Mouse (Mus musculus) heart, embryonic 13.5 days (tissue): ENCODE data around the gene Rpa1. TPM values are rescaled to one million over a fixed set of nuclear protein-coding genes. Genes with fewer than 3 reads are reported as not detected.

Experiments
- ATAC-seq: fragments of 200-750 bp; cut with Nextera tagmentation; 2 replicates; pipeline ENCODE4 v1.8.0; 2017; ENCODE audit warnings: moderate TSS enrichment; ENCODE audit not compliant: insufficient number of reproducible peaks, low FRiP score, low TSS enrichment; ENCODE audit errors: extremely low read depth
- H3K27ac ChIP-seq: fragments of 300-500 bp; sonication (generic); replicated peaks from 2 replicates; pipeline ENCODE4 v1.5.1; 2015; ENCODE audit warnings: moderate library complexity, mild to moderate bottlenecking, inconsistent platforms
- H3K27me3 ChIP-seq: fragments of 300-500 bp; sonication (generic); replicated peaks from 2 replicates; pipeline ENCODE4 v1.6.1; 2015; ENCODE audit warnings: mild to moderate bottlenecking, inconsistent platforms
- H3K36me3 ChIP-seq: fragments of 300-500 bp; sonication (generic); 2 replicates; pipeline ENCODE4 v1.6.1; 2015; ENCODE audit warnings: mild to moderate bottlenecking, inconsistent platforms
- H3K4me1 ChIP-seq: fragments of 300-500 bp; sonication (generic); 2 replicates; pipeline ENCODE4 v1.6.1; 2015; ENCODE audit warnings: inconsistent platforms
- H3K4me2 ChIP-seq: fragments of 300-500 bp; sonication (generic); 2 replicates; pipeline ENCODE4 v1.6.1; 2015; ENCODE audit warnings: inconsistent platforms, mild to moderate bottlenecking, moderate library complexity
- H3K4me3 ChIP-seq: fragments of 300-500 bp; sonication (generic); 2 replicates; pipeline ENCODE4 v1.5.1; 2015; ENCODE audit warnings: moderate library complexity, mild to moderate bottlenecking, inconsistent platforms
- H3K9ac ChIP-seq: fragments of 300-500 bp; sonication (generic); 2 replicates; pipeline ENCODE4 v1.6.1; 2015; ENCODE audit warnings: inconsistent platforms, mild to moderate bottlenecking, moderate library complexity
- H3K9me3 ChIP-seq: fragments of 300-500 bp; sonication (generic); 2 replicates; pipeline ENCODE4 v1.6.1; 2016; ENCODE audit warnings: inconsistent platforms
- WGBS: fragments of 180-500 bp; shearing (Covaris S2); methylation state at CpG from one replicate; pipeline ENCODE4 v1.1.7; 2015; ENCODE audit warnings: mixed read lengths; 5-methylcytosine and 5-hydroxymethylcytosine counted together
- polyA plus RNA-seq: library from polyadenylated mRNA; unstranded; fragments of >200 nt; fragmentation: Nextera tagmentation; extraction: Ambion mirVana; gene quantifications from 2 replicates; pipeline ENCODE4 v1.2.1, GENCODE M21; 2015

Rpa1 gene
- polyA plus RNA-seq, 1 experiment from 2014 or later, result 85.8 TPM

DNA sequence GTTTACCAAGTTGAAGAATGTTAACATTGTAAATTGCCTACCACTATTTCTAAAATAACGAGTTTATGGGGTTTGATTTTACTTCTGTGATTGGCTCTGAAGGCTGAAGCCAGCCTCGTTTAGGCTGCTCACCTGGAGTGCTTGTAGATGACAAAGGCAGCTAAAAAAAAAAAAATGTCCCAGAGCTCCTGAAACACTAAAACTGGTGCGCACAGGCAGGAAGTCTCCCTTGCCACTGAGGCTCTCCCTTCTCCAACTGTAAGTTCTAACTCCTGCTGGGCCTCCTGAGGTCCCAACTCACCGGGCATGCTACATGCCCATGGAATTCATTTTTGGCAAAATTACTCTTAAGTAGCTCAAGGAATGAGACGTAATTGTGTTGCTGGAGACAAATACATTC, 28.9 kb downstream of the Rpa1 start:
- Histone ChIP-seq H3K4me1 (peaks cover 16% of the 10 kb centered on the region; the same call in 1 of the 2 replicates), H3K27me3 (no peaks in the 10 kb centered on the region), H3K4me2 (no peak overlapping the region), H3K27ac (no peak overlapping the region), H3K4me3 (no peak overlapping the region), H3K9me3 (no peaks in the 10 kb centered on the region), H3K9ac (no peak overlapping the region), H3K36me3 (peaks cover 42% of the 10 kb centered on the region)
- ATAC-seq, result no peak
- 75% methylated on average over 5 of the region's 5 CpGs for WGBS

DNA sequence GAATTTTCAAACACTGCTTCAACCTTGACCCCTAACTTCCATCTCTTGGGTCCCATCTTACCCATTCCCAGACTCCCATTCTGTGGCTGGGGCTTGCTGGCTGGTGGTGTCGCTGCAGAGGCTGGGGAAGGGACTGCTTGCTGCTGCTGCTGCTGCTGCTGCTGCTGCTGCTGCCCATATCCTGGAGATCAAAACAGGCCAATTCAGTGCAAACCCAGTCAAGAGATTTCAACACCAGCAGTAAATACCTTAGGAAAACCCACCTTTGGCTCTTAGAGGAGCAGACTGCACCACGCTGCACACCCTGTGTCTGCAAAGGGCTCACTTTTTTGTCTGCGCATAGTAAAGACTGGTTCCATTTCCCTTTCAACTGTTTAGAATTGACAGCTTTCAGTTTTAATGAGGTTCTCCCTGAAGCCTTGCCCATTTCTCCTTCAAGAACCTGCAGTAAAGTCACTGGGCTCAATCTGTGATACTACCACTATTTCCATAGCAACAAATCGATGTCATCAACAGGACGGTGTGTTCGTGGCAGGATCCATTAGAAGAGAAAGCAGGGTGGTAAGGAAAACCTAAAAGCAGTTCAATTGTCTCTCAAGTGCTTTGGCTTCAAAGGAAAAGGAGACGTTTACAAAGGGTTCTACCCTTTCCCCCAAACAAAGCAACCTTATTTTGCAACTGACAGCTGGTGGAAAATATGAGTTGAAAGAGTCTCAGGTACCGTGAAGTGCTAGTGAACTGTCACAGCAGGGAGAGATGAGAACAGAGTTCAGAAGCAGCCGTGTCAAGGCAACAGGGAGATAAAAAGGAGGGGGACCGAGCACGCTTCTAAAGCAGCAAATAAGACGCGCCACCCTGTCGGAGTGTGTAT, 29.5 kb downstream of the Rpa1 start:
- peaks cover 16% of the 10 kb centered on the region; the same call in 1 of the 2 replicates for H3K4me1 ChIP-seq
- H3K36me3 ChIP-seq, result peaks cover 47% of the 10 kb centered on the region
- ATAC-seq, result no peak
- no peak overlapping the region for H3K9ac ChIP-seq
- 73% methylated on average over 14 of the region's 14 CpGs for WGBS
- H3K27me3 ChIP-seq, result no peaks in the 10 kb centered on the region
- no peaks in the 10 kb centered on the region for H3K9me3 ChIP-seq
- no peak overlapping the region for H3K4me2 ChIP-seq
- H3K4me3 ChIP-seq, result no peak overlapping the region
- H3K27ac ChIP-seq, result no peak overlapping the region

DNA sequence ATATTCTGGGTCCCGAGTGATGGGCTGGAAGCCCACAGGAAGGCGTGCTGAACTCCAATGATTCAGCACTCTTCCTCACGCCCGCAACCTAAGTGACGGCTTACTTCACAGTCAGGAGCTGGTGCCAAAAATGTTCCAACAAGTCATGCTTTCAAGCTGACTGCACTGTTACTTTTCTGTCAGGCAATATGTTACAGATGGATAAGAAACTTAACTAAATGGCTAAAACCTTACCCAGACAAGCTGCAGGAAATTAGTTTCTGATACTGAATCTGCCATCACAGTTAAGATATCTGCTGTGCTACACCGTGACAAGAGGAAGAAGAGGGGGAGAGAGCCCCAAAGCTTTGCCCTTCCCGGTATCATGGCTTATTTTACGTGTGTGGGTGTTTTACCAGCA, 34.3 kb downstream of the Rpa1 start:
- Histone ChIP-seq H3K9ac (no peak overlapping the region), H3K36me3 (peaks cover 90% of the 10 kb centered on the region), H3K9me3 (no peaks in the 10 kb centered on the region), H3K27ac (no peak overlapping the region), H3K4me1 (peaks cover 11% of the 10 kb centered on the region), H3K27me3 (no peaks in the 10 kb centered on the region), H3K4me2 (no peak overlapping the region), H3K4me3 (no peak overlapping the region)
- no peak for ATAC-seq
- WGBS, result 76% methylated on average over 8 of the region's 8 CpGs

GRCm38 (mm10) chr11:75311751-75312150, 36.4 kb downstream of the Rpa1 start:
- H3K4me3 ChIP-seq, result no peak overlapping the region
- no peak overlapping the region for H3K27ac ChIP-seq
- H3K4me1 ChIP-seq, result peaks cover 5% of the 10 kb centered on the region; the same call in 1 of the 2 replicates
- ATAC-seq, result no peak
- no peaks in the 10 kb centered on the region for H3K27me3 ChIP-seq
- H3K4me2 ChIP-seq, result no peak overlapping the region
- 84% methylated on average over 6 of the region's 6 CpGs for WGBS
- no peak overlapping the region for H3K9ac ChIP-seq
- H3K36me3 ChIP-seq, result peaks cover 94% of the 10 kb centered on the region
- no peaks in the 10 kb centered on the region for H3K9me3 ChIP-seq

- WGBS, result 83% methylated on average over 8 of the region's 8 CpGs
- no peaks in the 10 kb centered on the region for H3K9me3 ChIP-seq
- no peak for ATAC-seq
- no peaks in the 10 kb centered on the region for H3K27me3 ChIP-seq
- no peak overlapping the region for H3K27ac ChIP-seq
- H3K4me2 ChIP-seq, result no peak overlapping the region
- H3K36me3 ChIP-seq, result peaks cover 95% of the 10 kb centered on the region
- no peak overlapping the region for H3K9ac ChIP-seq
- no peak overlapping the region for H3K4me3 ChIP-seq
- peaks cover 5% of the 10 kb centered on the region; the same call in 1 of the 2 replicates for H3K4me1 ChIP-seq
These were observed 37.3 kb downstream of the Rpa1 start for GRCm38 (mm10) chr11:75310813-75311212.

GRCm38 (mm10) chr11:75308650-75309049, 39.5 kb downstream of the Rpa1 start:
- peaks cover 95% of the 10 kb centered on the region for H3K36me3 ChIP-seq
- 84% methylated on average over 4 of the region's 4 CpGs for WGBS
- no peak for ATAC-seq

DNA sequence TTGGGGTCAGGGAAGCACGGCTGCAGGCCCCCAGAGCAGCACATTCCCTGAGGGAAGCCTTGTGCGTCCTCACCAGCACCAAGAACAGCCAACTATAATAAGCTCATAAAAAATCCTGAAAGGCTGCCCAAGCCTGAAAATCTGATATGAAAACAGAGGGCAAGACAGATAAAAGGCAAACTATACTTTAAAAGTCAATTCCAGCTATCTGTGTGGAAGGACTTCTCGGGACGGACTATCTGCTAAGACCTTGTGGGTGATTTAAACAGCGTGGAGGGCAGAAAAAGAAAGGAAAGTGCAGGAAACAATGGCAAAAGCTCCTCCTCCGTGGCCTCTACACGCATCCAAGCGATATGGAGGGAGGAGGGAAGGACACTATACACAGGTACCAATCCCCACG, 43.3 kb downstream of the Rpa1 start:
- Histone ChIP-seq H3K36me3 (peaks cover 97% of the 10 kb centered on the region), H3K4me3 (no peak overlapping the region), H3K4me2 (no peak overlapping the region), H3K9me3 (no peaks in the 10 kb centered on the region), H3K27me3 (no peaks in the 10 kb centered on the region), H3K4me1 (no peaks in the 10 kb centered on the region), H3K27ac (no peak overlapping the region), H3K9ac (no peak overlapping the region)
- ATAC-seq, result no peak
- 87% methylated on average over 9 of the region's 9 CpGs for WGBS

More at GRCm38 (mm10) chr11:75308650-75309049, 39.5 kb downstream of the Rpa1 start:
- Histone ChIP-seq H3K9me3 (no peaks in the 10 kb centered on the region), H3K27me3 (no peaks in the 10 kb centered on the region), H3K4me2 (no peak overlapping the region), H3K4me3 (no peak overlapping the region), H3K9ac (no peak overlapping the region), H3K27ac (no peak overlapping the region), H3K4me1 (peaks cover 5% of the 10 kb centered on the region; the same call in 1 of the 2 replicates)

DNA sequence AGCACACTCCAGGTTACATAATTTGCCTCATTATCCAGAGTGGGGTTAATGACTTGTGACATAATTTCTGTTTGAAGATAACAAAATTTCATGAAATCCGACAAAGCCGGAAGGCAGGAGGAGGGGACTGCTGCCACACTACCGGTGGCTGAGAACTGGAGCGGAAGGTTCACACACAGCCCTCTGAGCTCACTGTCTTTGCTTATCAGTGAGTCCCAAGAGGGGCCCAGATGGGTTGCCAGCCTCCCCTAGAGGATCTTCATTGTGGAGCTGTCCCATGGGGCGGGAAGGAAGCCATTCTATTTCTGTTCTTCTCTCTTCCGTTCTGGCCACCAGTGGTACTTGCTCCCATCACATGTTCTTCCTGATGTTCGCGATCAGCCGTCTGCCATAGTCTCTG, 47.2 kb downstream of the Rpa1 start:
- ATAC-seq, result no peak
- H3K4me3 ChIP-seq, result no peak overlapping the region

GRCm38 (mm10) chr11:75299786-75300185, 48.3 kb downstream of the Rpa1 start:
- H3K4me2 ChIP-seq, result no peak overlapping the region
- no peak overlapping the region for H3K4me3 ChIP-seq
- H3K27me3 ChIP-seq, result peaks cover 3% of the 10 kb centered on the region; the same call in 1 of the 2 replicates
- H3K9me3 ChIP-seq, result no peaks in the 10 kb centered on the region
- no peak overlapping the region for H3K9ac ChIP-seq
- peaks cover 43% of the 10 kb centered on the region for H3K4me1 ChIP-seq
- H3K27ac ChIP-seq, result no peak overlapping the region
- H3K36me3 ChIP-seq, result peaks cover 53% of the 10 kb centered on the region
- no peak for ATAC-seq
- WGBS, result 89% methylated on average over 10 of the region's 10 CpGs

More for the DNA sequence above, 47.2 kb downstream of the Rpa1 start:
- Histone ChIP-seq H3K4me2 (no peak overlapping the region), H3K36me3 (peaks cover 65% of the 10 kb centered on the region), H3K27me3 (peaks cover 1% of the 10 kb centered on the region; the same call in 1 of the 2 replicates), H3K9me3 (no peaks in the 10 kb centered on the region), H3K27ac (no peak overlapping the region), H3K4me1 (peaks cover 34% of the 10 kb centered on the region), H3K9ac (no peak overlapping the region)
- WGBS, result 68% methylated on average over 9 of the region's 9 CpGs

GRCm38 (mm10) chr11:75298491-75298890, 49.6 kb downstream of the Rpa1 start:
- H3K27ac ChIP-seq, result peak overlapping the region; percentile 83

DNA sequence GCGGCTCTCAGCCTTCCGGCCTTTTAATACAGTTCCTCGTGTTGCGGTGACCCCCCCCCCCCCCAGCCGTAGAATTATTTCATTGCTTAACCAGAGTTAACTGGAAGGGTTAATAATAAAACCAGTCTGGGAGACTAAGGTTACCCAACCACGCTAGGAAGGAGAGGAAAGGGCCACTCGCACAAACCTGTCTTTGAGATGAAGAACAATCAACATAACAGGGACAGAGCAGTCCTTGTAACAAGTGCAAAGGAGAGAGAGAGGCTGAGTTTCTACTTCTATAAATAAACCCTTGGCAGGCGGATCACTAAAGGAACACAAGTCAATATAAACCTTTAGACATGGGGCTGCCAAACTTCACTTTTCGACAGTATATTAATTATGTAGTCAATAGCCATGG, 50.5 kb downstream of the Rpa1 start:
- Histone ChIP-seq H3K27ac (peak overlapping the region; percentile 83), H3K4me3 (no peak overlapping the region), H3K4me2 (peak overlapping the region; percentile 25; the same call in 1 of the 2 replicates), H3K27me3 (peaks cover 14% of the 10 kb centered on the region), H3K4me1 (peaks cover 64% of the 10 kb centered on the region), H3K36me3 (peaks cover 34% of the 10 kb centered on the region), H3K9me3 (no peaks in the 10 kb centered on the region), H3K9ac (no peak overlapping the region)
- no peak for ATAC-seq
- WGBS, result 51% methylated on average over 9 of the region's 9 CpGs

More at GRCm38 (mm10) chr11:75298491-75298890, 49.6 kb downstream of the Rpa1 start:
- Histone ChIP-seq H3K9me3 (no peaks in the 10 kb centered on the region), H3K4me1 (peaks cover 56% of the 10 kb centered on the region), H3K9ac (peak overlapping the region; percentile 34), H3K27me3 (peaks cover 5% of the 10 kb centered on the region; the same call in 1 of the 2 replicates), H3K36me3 (peaks cover 42% of the 10 kb centered on the region), H3K4me3 (no peak overlapping the region), H3K4me2 (no peak overlapping the region; the same call in 1 of the 2 replicates)
- 21% methylated on average over 11 of the region's 11 CpGs for WGBS
- no peak for ATAC-seq
